Mouse (Mus musculus) left cerebral cortex, postnatal 4 days (tissue): ENCODE measurements around the gene Mpp1. TPM values are rescaled to one million over a fixed set of nuclear protein-coding genes. Genes with fewer than 3 reads are reported as not detected.
A peak's percentile ranks its signal among the peaks of the same experiment; 100 is the strongest.

Source experiments
- DNase-seq: peaks from one replicate; pipeline ENCODE4 v3.0.0-alpha.2; 2022
- intact Hi-C: fragments of 180-260 bp; cut with DNase I; formaldehyde crosslinking; loops from one replicate; pipeline ENCODE4 v1.15.1; 2025
- total RNA-seq, 2 experiments: library from RNA; stranded (reverse); gene quantifications; 2 replicates each; pipeline ENCODE4 v1.2.3; 2021

The Mpp1 gene
- total RNA-seq, 2 experiments from 2014 or later: 19.1 TPM

GRCm38 (mm10) chrX:75084774-75085508, 45.9 kb downstream of the Mpp1 start, which contains the start of gene Gab3:
Gene Gab3 (minus strand): TSS chrX:75085458.
- DNase-seq: peak; percentile 45
- intact Hi-C loops: no loop called here

DNA sequence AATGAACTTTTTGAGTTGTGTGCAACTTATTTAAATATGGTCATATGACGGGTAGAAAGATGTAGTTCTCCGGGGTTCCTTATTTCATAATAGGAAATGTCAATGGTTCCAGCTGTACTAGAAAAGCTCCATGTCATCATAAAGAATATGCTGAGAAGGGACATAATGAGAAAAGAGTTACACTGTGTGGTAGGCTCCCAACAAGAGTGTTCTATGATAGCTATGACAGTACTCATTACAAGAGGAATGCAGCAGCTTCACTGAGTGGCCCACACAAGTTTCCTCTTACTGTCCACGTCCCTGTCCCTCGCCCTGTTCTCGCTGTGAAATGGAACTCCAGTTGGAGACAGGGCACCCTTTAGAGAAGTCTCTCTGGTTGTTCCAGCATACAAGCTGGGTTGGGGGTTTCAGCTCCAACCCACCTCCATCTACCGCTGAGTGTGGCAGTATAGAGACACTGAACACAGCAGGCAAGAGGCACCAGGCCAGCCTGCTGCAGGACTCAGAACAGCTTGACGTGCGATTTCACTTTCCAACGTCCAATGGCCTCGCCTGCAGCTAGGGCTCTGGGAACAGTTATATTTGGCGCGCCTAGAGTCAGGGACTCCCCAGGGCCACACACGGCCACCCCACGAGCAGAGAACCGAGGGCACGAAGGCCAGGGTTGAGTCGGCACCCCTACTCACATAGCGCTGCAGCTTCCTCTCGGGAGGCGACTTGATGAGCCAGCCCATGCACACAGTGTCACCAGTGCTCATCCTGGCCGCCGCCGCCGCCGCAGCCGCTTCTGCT, 46.6 kb downstream of the Mpp1 start:
- intact Hi-C loops: no loop called here
- DNase-seq: peak; percentile 4

- intact Hi-C loops: no loop called here
- peak; percentile 8 for DNase-seq
Measured at GRCm38 (mm10) chrX:75082351-75082750, 48.5 kb downstream of the Mpp1 start.

Other genes starting within 250 kb of the Mpp1 start
- 1 to 10 TPM; 1.7 to 2.1 TPM for gene Gab3, start 45.6 kb downstream of the Mpp1 start, total RNA-seq
- 10 to 100 TPM; 29.8 to 32.8 TPM for gene Dkc1, start 35.2 kb downstream of the Mpp1 start, total RNA-seq
- gene Smim9, start 32.8 kb upstream of the Mpp1 start, total RNA-seq: not detected